Mouse (Mus musculus): ENCODE measurements around the gene Grb7. TPM values are rescaled to one million over a fixed set of nuclear protein-coding genes. Genes with fewer than 3 reads are reported as not detected.

The Grb7 gene
- polyA plus RNA-seq (2016; fragmentation: Nextera tagmentation; extraction: Ambion mirVana), result 7.3 and 7.7 TPM in 2 replicates

- Histone ChIP-seq H3K27me3 (peaks cover 59% of the 10 kb centered on the region), H3K4me2 (replicated peaks) (peak within 1 kb of the TSS; percentile 29), H3K4me3 (peak within 1 kb of the TSS; percentile 31), H3K9me3 (no peaks in the 10 kb centered on the region), H3K27ac (no peak within 1 kb of the TSS), H3K4me1 (peaks cover 14% of the 10 kb centered on the region), H3K36me3 (no peaks in the 10 kb centered on the region), H3K9ac (peak within 1 kb of the TSS; percentile 31)
- WGBS, result 3% methylated on average over 5 of the region's 5 CpGs
- ATAC-seq (ENCODE audit: insufficient number of reproducible peaks, insufficient read depth, low FRiP score, low TSS enrichment), result no peak
Measured at GRCm38 (mm10) chr11:98446213-98446561, at the start of gene Grb7. TSS of gene Grb7 (plus strand) at chr11:98446394.

- no peak overlapping the region for H3K4me3 ChIP-seq
- no peaks in the 10 kb centered on the region for H3K9me3 ChIP-seq
- ATAC-seq (ENCODE audit: insufficient number of reproducible peaks, insufficient read depth, low FRiP score, low TSS enrichment), result no peak
- H3K9ac ChIP-seq, result no peak overlapping the region
- no peak overlapping the region for H3K4me2 ChIP-seq (replicated peaks)
- peaks cover 14% of the 10 kb centered on the region; the same call in 1 of the 2 replicates for H3K4me1 ChIP-seq
- peaks cover 5% of the 10 kb centered on the region; the same call in 1 of the 2 replicates for H3K27me3 ChIP-seq
- no peaks in the 10 kb centered on the region for H3K36me3 ChIP-seq
- H3K27ac ChIP-seq, result no peak overlapping the region
- WGBS, result 87% methylated on average over 7 of the region's 7 CpGs
Measured at GRCm38 (mm10) chr11:98397946-98398345, 48.2 kb upstream of the Grb7 start.

GRCm38 (mm10) chr11:98400161-98400726 lies 46.0 kb upstream of the Grb7 start, which contains the start of gene Pgap3:
TSS of gene Pgap3 (minus strand) at chr11:98400490.
- H3K4me2 ChIP-seq (replicated peaks), result peak within 1 kb of the TSS; percentile 70
- H3K27ac ChIP-seq, result peak within 1 kb of the TSS; percentile 96
- H3K27me3 ChIP-seq, result no peaks in the 10 kb centered on the region
- no peaks in the 10 kb centered on the region for H3K36me3 ChIP-seq
- peak within 1 kb of the TSS; percentile 44 for H3K9ac ChIP-seq
- H3K4me1 ChIP-seq, result 0 out of 2 replicates have a peak, but pooled peaks cover 4% of the 10 kb centered on the region
- ATAC-seq (ENCODE audit: insufficient number of reproducible peaks, insufficient read depth, low FRiP score, low TSS enrichment), result peak; percentile 83
- H3K4me3 ChIP-seq, result peak within 1 kb of the TSS; percentile 67
- H3K9me3 ChIP-seq, result no peaks in the 10 kb centered on the region
- 1% methylated on average over 40 of the region's 40 CpGs for WGBS

GRCm38 (mm10) chr11:98400816-98401215 lies 45.4 kb upstream of the Grb7 start:
- Histone ChIP-seq H3K9me3 (no peaks in the 10 kb centered on the region), H3K27me3 (no peaks in the 10 kb centered on the region), H3K36me3 (no peaks in the 10 kb centered on the region), H3K4me2 (replicated peaks) (peak overlapping the region; percentile 70), H3K27ac (peak overlapping the region; percentile 96), H3K4me1 (0 out of 2 replicates have a peak, but pooled peaks cover 4% of the 10 kb centered on the region), H3K9ac (peak overlapping the region; percentile 44), H3K4me3 (peak overlapping the region; percentile 67)
- ATAC-seq (ENCODE audit: insufficient number of reproducible peaks, insufficient read depth, low FRiP score, low TSS enrichment), result no peak
- WGBS, result 61% methylated on average over 3 of the region's 3 CpGs

- 70% methylated on average over 6 of the region's 6 CpGs for WGBS
- H3K4me1 ChIP-seq, result peaks cover 16% of the 10 kb centered on the region; the same call in 1 of the 2 replicates
- H3K9ac ChIP-seq, result no peak overlapping the region
- no peaks in the 10 kb centered on the region for H3K9me3 ChIP-seq
- H3K4me3 ChIP-seq, result no peak overlapping the region
- H3K36me3 ChIP-seq, result no peaks in the 10 kb centered on the region
- H3K4me2 ChIP-seq (replicated peaks), result no peak overlapping the region
- no peak overlapping the region for H3K27ac ChIP-seq
- ATAC-seq (ENCODE audit: insufficient number of reproducible peaks, insufficient read depth, low FRiP score, low TSS enrichment), result no peak
- peaks cover 4% of the 10 kb centered on the region; the same call in 1 of the 2 replicates for H3K27me3 ChIP-seq
Measured at GRCm38 (mm10) chr11:98406621-98407020, 39.6 kb upstream of the Grb7 start.

GRCm38 (mm10) chr11:98408872-98409271 lies 37.3 kb upstream of the Grb7 start:
- ATAC-seq (ENCODE audit: insufficient number of reproducible peaks, insufficient read depth, low FRiP score, low TSS enrichment), result no peak
- Histone ChIP-seq H3K27me3 (peaks cover 4% of the 10 kb centered on the region; the same call in 1 of the 2 replicates), H3K4me1 (peaks cover 25% of the 10 kb centered on the region), H3K9ac (peak overlapping the region; percentile 33; the same call in 1 of the 2 replicates), H3K4me3 (peak overlapping the region; percentile 4; the same call in 1 of the 2 replicates), H3K9me3 (no peaks in the 10 kb centered on the region), H3K4me2 (replicated peaks) (peak overlapping the region; percentile 42), H3K27ac (peak overlapping the region; percentile 41; the same call in 1 of the 2 replicates), H3K36me3 (no peaks in the 10 kb centered on the region)
- WGBS, result 43% methylated on average over 8 of the region's 8 CpGs

GRCm38 (mm10) chr11:98409341-98409822 lies 36.8 kb upstream of the Grb7 start:
- 3% methylated on average over 9 of the region's 10 CpGs for WGBS
- Histone ChIP-seq H3K4me2 (replicated peaks) (peak overlapping the region; percentile 42), H3K4me3 (peak overlapping the region; percentile 4; the same call in 1 of the 2 replicates), H3K9ac (no peak overlapping the region), H3K27me3 (peaks cover 4% of the 10 kb centered on the region; the same call in 1 of the 2 replicates), H3K36me3 (no peaks in the 10 kb centered on the region), H3K4me1 (peaks cover 29% of the 10 kb centered on the region), H3K9me3 (no peaks in the 10 kb centered on the region), H3K27ac (peak overlapping the region; percentile 41; the same call in 1 of the 2 replicates)
- ATAC-seq (ENCODE audit: insufficient number of reproducible peaks, insufficient read depth, low FRiP score, low TSS enrichment), result peak; percentile 31; the same call in 1 of the 2 replicates

- peak; percentile 67 for ATAC-seq (ENCODE audit: insufficient number of reproducible peaks, insufficient read depth, low FRiP score, low TSS enrichment)
- 0 out of 2 replicates have a peak, but pooled peaks cover 2% of the 10 kb centered on the region for H3K36me3 ChIP-seq
- peak within 1 kb of the TSS; percentile 87 for H3K9ac ChIP-seq
- H3K27ac ChIP-seq, result peak within 1 kb of the TSS; percentile 96
- under 1% methylated on average over 45 of the region's 49 CpGs for WGBS
- H3K9me3 ChIP-seq, result no peaks in the 10 kb centered on the region
- peaks cover 4% of the 10 kb centered on the region; the same call in 1 of the 2 replicates for H3K27me3 ChIP-seq
- H3K4me2 ChIP-seq (replicated peaks), result peak within 1 kb of the TSS; percentile 74
- H3K4me3 ChIP-seq, result peak within 1 kb of the TSS; percentile 74
- H3K4me1 ChIP-seq, result peaks cover 38% of the 10 kb centered on the region
Measured at GRCm38 (mm10) chr11:98412273-98412796, 33.9 kb upstream of the Grb7 start, which contains the start of gene Erbb2. TSS of gene Erbb2 (plus strand) at chr11:98412470.

GRCm38 (mm10) chr11:98412797-98413301 lies 33.3 kb upstream of the Grb7 start:
- Histone ChIP-seq H3K36me3 (0 out of 2 replicates have a peak, but pooled peaks cover 2% of the 10 kb centered on the region), H3K4me3 (peak overlapping the region; percentile 74), H3K9me3 (no peaks in the 10 kb centered on the region), H3K27me3 (peaks cover 4% of the 10 kb centered on the region; the same call in 1 of the 2 replicates), H3K27ac (peak overlapping the region; percentile 96), H3K4me1 (peaks cover 38% of the 10 kb centered on the region), H3K9ac (peak overlapping the region; percentile 87), H3K4me2 (replicated peaks) (peak overlapping the region; percentile 74)
- under 1% methylated on average over 40 of the region's 40 CpGs for WGBS
- peak; percentile 50 for ATAC-seq (ENCODE audit: insufficient number of reproducible peaks, insufficient read depth, low FRiP score, low TSS enrichment)

- Histone ChIP-seq H3K27me3 (peaks cover 4% of the 10 kb centered on the region; the same call in 1 of the 2 replicates), H3K9me3 (no peaks in the 10 kb centered on the region), H3K4me1 (peaks cover 36% of the 10 kb centered on the region), H3K36me3 (0 out of 2 replicates have a peak, but pooled peaks cover 2% of the 10 kb centered on the region), H3K27ac (peak overlapping the region; percentile 96; the same call in 1 of the 2 replicates), H3K4me3 (peak overlapping the region; percentile 74), H3K4me2 (replicated peaks) (peak overlapping the region; percentile 74), H3K9ac (peak overlapping the region; percentile 87)
- WGBS, result 20% methylated on average over 7 of the region's 7 CpGs
- no peak for ATAC-seq (ENCODE audit: insufficient number of reproducible peaks, insufficient read depth, low FRiP score, low TSS enrichment)
Measured at GRCm38 (mm10) chr11:98413731-98414130, 32.5 kb upstream of the Grb7 start.

- no peaks in the 10 kb centered on the region for H3K9me3 ChIP-seq
- H3K4me2 ChIP-seq (replicated peaks), result peak overlapping the region; percentile 74
- H3K27ac ChIP-seq, result no peak overlapping the region
- H3K4me1 ChIP-seq, result peaks cover 32% of the 10 kb centered on the region
- H3K9ac ChIP-seq, result no peak overlapping the region
- H3K36me3 ChIP-seq, result 0 out of 2 replicates have a peak, but pooled peaks cover 5% of the 10 kb centered on the region
- peak overlapping the region; percentile 74 for H3K4me3 ChIP-seq
- WGBS, result 32% methylated on average over 2 of the region's 2 CpGs
- ATAC-seq (ENCODE audit: insufficient number of reproducible peaks, insufficient read depth, low FRiP score, low TSS enrichment), result no peak
- H3K27me3 ChIP-seq, result peaks cover 4% of the 10 kb centered on the region; the same call in 1 of the 2 replicates
Measured at GRCm38 (mm10) chr11:98414162-98414561, 32.0 kb upstream of the Grb7 start.

Measured in embryonic facial prominence, embryonic 12.5 days (tissue).